Comparison of ENCODE assay signal across 10 mouse cellular contexts in genomic region chr17:83360796-83361566, GRCm38 (mm10).
"Had no signal": no experiment of that assay in that cellular context is flagged by ENCODE, and none has a peak within 500 bp of the region (broad histone marks: within the 10 kb centered on the region; RNA-seq: fewer than 3 reads in every experiment).

No protein-coding gene starts in this region.

- DNase-seq: kidney, adult 18-20 months; kidney, adult 9 months; kidney, postnatal 14 days; kidney, postnatal 4 days; layer of hippocampus, adult 9-11 months; liver, embryonic 13.5 days; lung, adult 2 months; lung, postnatal 14 days; midbrain, embryonic 14.5 days; thymus, postnatal 25 days had no signal
